Mouse (Mus musculus): ENCODE measurements around the gene Tmem145. TPM values are rescaled to one million over a fixed set of nuclear protein-coding genes. Genes with fewer than 3 reads are reported as not detected.
"Not testable (repeated sequence)": the region's sequence is repeated elsewhere in the genome, so short reads cannot be mapped to it uniquely, and the experiment has no call there.

Gene Tmem145
- polyA plus RNA-seq, 1 experiment from 2014 or later, result 0.09 TPM

- Histone ChIP-seq H3K27ac (replicated peaks) (no peak overlapping the region), H3K4me1 (replicated peaks) (peaks cover 14% of the 10 kb centered on the region), H3K4me3 (replicated peaks) (no peak overlapping the region), H3K4me2 (no peak overlapping the region), H3K9ac (no peak overlapping the region), H3K27me3 (peaks cover 96% of the 10 kb centered on the region), H3K36me3 (replicated peaks) (no peaks in the 10 kb centered on the region), H3K9me3 (replicated peaks) (no peaks in the 10 kb centered on the region)
- ATAC-seq (ENCODE audit: insufficient read depth), result no peak
- WGBS (ENCODE audit: insufficient replicate concordance), result 69% methylated on average over 11 of the region's 11 CpGs
Observed at GRCm38 (mm10) chr7:25311193-25311592, 5.3 kb downstream of the Tmem145 start.

GRCm38 (mm10) chr7:25313325-25313724, 7.4 kb downstream of the Tmem145 start:
- H3K4me2 ChIP-seq, result no peak overlapping the region
- no peak overlapping the region for H3K9ac ChIP-seq
- H3K27me3 ChIP-seq, result peaks cover 91% of the 10 kb centered on the region
- WGBS (ENCODE audit: insufficient replicate concordance), result 32% methylated on average over 7 of the region's 7 CpGs
- H3K36me3 ChIP-seq (replicated peaks), result no peaks in the 10 kb centered on the region
- no peak overlapping the region for H3K4me3 ChIP-seq (replicated peaks)
- no peak overlapping the region for H3K27ac ChIP-seq (replicated peaks)
- peaks cover 27% of the 10 kb centered on the region for H3K4me1 ChIP-seq (replicated peaks)
- no peaks in the 10 kb centered on the region for H3K9me3 ChIP-seq (replicated peaks)
- no peak for ATAC-seq (ENCODE audit: insufficient read depth)

DNA sequence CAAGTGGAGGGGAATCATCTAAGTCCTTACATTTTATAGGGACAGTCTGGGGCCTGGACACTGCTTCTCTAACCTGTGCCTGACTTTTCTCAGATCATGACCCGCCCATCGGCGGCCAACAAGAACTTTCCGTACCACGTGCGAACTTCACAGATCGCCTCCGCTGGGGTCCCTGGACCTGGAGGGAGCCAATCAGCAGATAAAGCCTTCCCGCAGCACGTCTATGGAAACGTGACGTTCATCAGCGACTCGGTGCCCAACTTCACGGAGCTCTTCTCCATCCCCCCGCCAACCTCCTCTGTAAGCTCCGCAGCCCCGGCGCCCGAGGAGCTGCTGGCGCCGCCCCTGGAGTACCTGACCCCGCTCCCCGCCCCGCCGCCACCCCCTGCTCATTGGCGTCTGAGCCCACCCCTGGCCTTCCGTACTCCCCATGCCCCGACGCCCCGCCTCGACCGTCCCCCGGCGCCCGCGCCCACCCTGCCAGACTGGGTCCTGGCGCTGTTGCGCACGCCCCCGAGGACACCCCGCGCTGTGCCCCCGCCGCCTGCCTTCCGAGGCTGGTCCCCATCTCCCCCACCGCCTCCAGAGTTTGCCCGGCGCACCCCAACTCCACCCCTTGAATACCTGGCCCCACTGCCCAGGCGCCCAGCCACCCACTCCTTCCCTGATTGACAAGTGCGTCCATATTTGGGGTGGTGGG, 8.8 kb downstream of the Tmem145 start:
- peak overlapping the region; percentile 39 for H3K4me3 ChIP-seq (replicated peaks)
- H3K9me3 ChIP-seq (replicated peaks), result no peaks in the 10 kb centered on the region
- peak overlapping the region; percentile 89 for H3K4me2 ChIP-seq
- peaks cover 76% of the 10 kb centered on the region for H3K27me3 ChIP-seq
- no peaks in the 10 kb centered on the region for H3K36me3 ChIP-seq (replicated peaks)
- 4% methylated on average over 51 of the region's 51 CpGs for WGBS (ENCODE audit: insufficient replicate concordance)
- no peak overlapping the region for H3K9ac ChIP-seq
- peaks cover 27% of the 10 kb centered on the region for H3K4me1 ChIP-seq (replicated peaks)
- H3K27ac ChIP-seq (replicated peaks), result no peak overlapping the region
- no peak for ATAC-seq (ENCODE audit: insufficient read depth)

DNA sequence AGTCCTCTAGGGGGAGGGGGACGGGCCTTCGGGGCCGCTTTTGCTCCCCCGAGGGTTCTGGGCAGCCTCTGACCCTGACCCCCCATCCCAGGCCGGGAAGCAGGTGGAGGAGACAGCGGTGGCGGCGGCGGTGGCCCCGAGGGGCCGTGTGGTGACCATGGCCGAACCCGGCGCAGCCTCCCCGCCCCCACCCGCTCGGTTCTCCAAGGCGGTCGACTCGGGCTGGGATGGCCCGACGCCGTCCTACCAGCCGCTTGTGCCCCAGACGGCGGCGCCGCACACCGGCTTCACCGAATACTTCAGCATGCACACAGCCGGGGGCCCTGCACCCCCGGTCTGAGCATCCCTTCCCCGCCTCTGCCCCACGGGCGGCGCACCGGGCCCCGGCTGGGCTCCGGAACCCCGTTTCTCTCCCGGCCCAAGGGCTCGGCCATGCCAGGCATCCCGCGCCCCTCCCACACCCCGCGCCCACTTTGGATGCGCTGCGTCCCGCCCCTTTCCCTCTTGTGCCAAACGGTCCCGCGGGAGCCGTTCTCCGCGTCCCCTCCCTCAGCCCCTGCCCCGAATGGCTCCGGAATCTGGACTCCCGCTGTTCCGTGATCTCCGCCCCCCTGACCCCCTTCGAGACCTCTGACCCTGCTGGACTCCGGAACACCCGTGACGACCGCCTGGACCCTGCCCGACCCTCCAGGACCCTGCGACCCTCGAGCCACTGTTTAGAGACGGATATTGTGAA, 9.6 kb downstream of the Tmem145 start:
- Histone ChIP-seq H3K4me3 (replicated peaks) (peak overlapping the region; percentile 39), H3K36me3 (replicated peaks) (no peaks in the 10 kb centered on the region), H3K4me1 (replicated peaks) (peaks cover 27% of the 10 kb centered on the region), H3K9me3 (replicated peaks) (no peaks in the 10 kb centered on the region), H3K9ac (no peak overlapping the region), H3K27me3 (peaks cover 70% of the 10 kb centered on the region), H3K27ac (replicated peaks) (no peak overlapping the region), H3K4me2 (peak overlapping the region; percentile 89)
- 3% methylated on average over 69 of the region's 69 CpGs for WGBS (ENCODE audit: insufficient replicate concordance)
- no peak for ATAC-seq (ENCODE audit: insufficient read depth)

DNA sequence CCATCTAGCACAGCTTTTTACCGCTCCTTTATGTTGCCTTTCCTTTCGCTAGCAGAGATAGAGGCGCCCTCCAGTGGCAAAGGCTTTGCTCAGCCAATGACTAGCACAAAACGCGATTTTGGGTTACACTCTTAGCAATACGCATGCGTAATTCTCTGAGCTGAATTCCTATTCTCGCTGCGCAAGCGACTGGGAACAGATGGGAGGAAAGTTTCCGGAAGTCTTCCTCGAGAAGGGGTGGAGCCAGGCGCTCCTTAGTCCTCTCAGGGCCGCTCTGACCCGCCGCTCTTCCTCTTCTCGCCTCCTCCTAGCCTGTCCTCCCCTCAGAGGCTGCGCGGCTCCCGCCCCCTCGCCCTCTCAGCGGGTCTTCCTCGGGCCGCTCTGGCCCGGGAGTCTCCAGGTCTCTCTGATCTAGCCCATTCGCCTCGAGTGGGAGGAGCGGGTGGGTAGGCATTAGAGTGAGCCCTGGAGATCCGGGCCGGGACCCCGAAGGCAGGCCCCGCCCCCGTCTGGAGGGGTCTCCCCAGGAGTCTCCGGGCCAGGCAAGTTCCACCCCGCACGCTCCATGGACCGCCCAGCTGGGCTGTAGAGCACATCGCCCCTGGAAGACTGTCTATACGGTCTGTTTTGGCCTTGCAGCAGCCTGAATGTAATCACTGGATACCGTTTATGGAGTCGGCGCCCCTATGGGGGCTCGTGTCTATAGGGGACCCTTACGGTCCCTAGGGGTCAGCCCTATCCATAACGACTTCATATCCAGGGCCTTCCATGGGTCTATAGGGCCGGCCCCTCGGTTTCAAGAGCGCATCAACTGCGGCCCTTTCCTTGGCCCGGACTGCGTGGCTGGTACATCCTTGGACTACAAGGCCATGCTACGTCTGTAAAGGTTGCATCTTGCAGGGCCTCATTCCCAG, 10.9 kb downstream of the Tmem145 start, which contains the start of gene Megf8:
TSS of gene Megf8 (plus strand) at position 633 of the 914 bp plus-strand sequence.
- Histone ChIP-seq H3K9me3 (replicated peaks) (no peaks in the 10 kb centered on the region), H3K27ac (replicated peaks) (no peak within 1 kb of the TSS; the same call in 1 of the 2 replicates), H3K27me3 (peaks cover 60% of the 10 kb centered on the region), H3K36me3 (replicated peaks) (no peaks in the 10 kb centered on the region), H3K4me2 (peak within 1 kb of the TSS; percentile 89), H3K4me1 (replicated peaks) (peaks cover 27% of the 10 kb centered on the region), H3K4me3 (replicated peaks) (peak within 1 kb of the TSS; percentile 62), H3K9ac (peak within 1 kb of the TSS; percentile 46)
- WGBS (ENCODE audit: insufficient replicate concordance), result under 1% methylated on average over 52 of the region's 52 CpGs
- peak; percentile 85 for ATAC-seq (ENCODE audit: insufficient read depth)

DNA sequence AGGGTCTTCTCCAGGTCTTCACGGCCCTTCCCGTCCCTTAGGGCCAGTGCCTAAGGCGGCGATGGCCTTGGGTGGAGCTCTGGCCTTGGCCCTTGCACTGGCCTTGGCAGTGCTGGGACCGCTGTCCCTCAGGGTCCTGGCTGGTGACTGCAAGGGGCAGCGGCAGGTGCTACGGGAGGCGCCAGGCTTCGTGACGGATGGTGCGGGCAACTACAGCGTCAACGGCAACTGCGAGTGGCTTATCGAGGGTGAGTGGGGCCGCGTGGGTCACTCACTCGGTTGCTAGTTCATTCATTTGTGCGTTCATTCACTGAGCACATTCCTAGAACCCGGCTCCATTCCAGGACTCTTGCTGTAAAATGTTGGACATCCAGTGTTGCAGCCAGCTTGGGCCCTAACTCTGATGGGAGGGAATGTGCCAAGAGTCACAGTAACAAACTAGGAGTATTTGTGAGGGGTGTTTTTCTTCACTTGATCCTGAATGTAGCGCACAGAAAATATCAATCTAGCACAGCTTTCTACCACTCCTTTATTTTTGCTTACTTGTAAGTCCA, 11.6 kb downstream of the Tmem145 start:
- H3K9me3 ChIP-seq (replicated peaks), result no peaks in the 10 kb centered on the region
- H3K27ac ChIP-seq (replicated peaks), result no peak overlapping the region; the same call in 1 of the 2 replicates
- peak overlapping the region; percentile 89 for H3K4me2 ChIP-seq
- H3K4me3 ChIP-seq (replicated peaks), result peak overlapping the region; percentile 62
- peaks cover 27% of the 10 kb centered on the region for H3K4me1 ChIP-seq (replicated peaks)
- no peaks in the 10 kb centered on the region for H3K36me3 ChIP-seq (replicated peaks)
- WGBS (ENCODE audit: insufficient replicate concordance), result 20% methylated on average over 21 of the region's 21 CpGs
- H3K9ac ChIP-seq, result peak overlapping the region; percentile 46; the same call in 1 of the 2 replicates
- no peak for ATAC-seq (ENCODE audit: insufficient read depth)
- peaks cover 52% of the 10 kb centered on the region for H3K27me3 ChIP-seq

- Histone ChIP-seq H3K27ac (replicated peaks) (no peak overlapping the region), H3K4me3 (replicated peaks) (no peak overlapping the region), H3K27me3 (peaks cover 7% of the 10 kb centered on the region), H3K36me3 (replicated peaks) (no peaks in the 10 kb centered on the region), H3K4me2 (no peak overlapping the region), H3K9me3 (replicated peaks) (no peaks in the 10 kb centered on the region), H3K9ac (no peak overlapping the region), H3K4me1 (replicated peaks) (peaks cover 6% of the 10 kb centered on the region)
- WGBS (ENCODE audit: insufficient replicate concordance), result 50% methylated on average over 6 of the region's 6 CpGs
- no peak for ATAC-seq (ENCODE audit: insufficient read depth)
Observed at GRCm38 (mm10) chr7:25322058-25322484, 16.2 kb downstream of the Tmem145 start.

GRCm38 (mm10) chr7:25323219-25323618, 17.3 kb downstream of the Tmem145 start:
- Histone ChIP-seq H3K4me2 (no peak overlapping the region), H3K9ac (no peak overlapping the region), H3K4me3 (replicated peaks) (no peak overlapping the region), H3K4me1 (replicated peaks) (no peaks in the 10 kb centered on the region; the same call in 1 of the 2 replicates), H3K27me3 (no peaks in the 10 kb centered on the region), H3K9me3 (replicated peaks) (no peaks in the 10 kb centered on the region), H3K27ac (replicated peaks) (no peak overlapping the region), H3K36me3 (replicated peaks) (no peaks in the 10 kb centered on the region)
- WGBS (ENCODE audit: insufficient replicate concordance), result 79% methylated on average over 2 of the region's 2 CpGs
- ATAC-seq (ENCODE audit: insufficient read depth), result no peak

- WGBS (ENCODE audit: insufficient replicate concordance), result 55% methylated on average over 6 of the region's 6 CpGs
- ATAC-seq (ENCODE audit: insufficient read depth), result not testable (repeated sequence)
Observed at GRCm38 (mm10) chr7:25325431-25325830, 19.5 kb downstream of the Tmem145 start.

DNA sequence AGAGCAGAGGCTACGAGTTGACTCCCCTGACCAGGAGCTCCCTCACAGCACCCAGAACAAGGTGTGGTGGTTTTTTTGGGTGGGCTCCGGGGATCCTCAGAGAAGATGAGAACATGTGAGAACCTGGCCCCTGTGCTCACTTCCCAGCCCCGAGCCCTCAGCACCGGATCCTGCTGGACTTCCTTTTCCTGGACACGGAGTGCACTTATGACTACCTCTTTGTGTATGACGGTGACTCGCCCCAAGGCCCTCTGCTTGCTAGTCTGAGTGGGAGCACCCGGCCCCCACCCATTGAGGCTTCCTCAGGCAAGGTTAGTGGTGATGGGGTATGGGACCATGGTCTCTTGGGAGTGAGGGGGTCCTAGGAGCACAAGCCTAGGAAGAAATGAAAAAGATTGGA, 20.3 kb downstream of the Tmem145 start:
- no peak for ATAC-seq (ENCODE audit: insufficient read depth)
- no peak overlapping the region for H3K4me2 ChIP-seq
- H3K9me3 ChIP-seq (replicated peaks), result no peaks in the 10 kb centered on the region
- H3K27me3 ChIP-seq, result no peaks in the 10 kb centered on the region
- no peak overlapping the region for H3K4me3 ChIP-seq (replicated peaks)
- H3K4me1 ChIP-seq (replicated peaks), result peaks cover 3% of the 10 kb centered on the region
- no peak overlapping the region for H3K27ac ChIP-seq (replicated peaks)
- no peak overlapping the region for H3K9ac ChIP-seq
- no peaks in the 10 kb centered on the region for H3K36me3 ChIP-seq (replicated peaks)
- WGBS (ENCODE audit: insufficient replicate concordance), result 52% methylated on average over 8 of the region's 8 CpGs

More at GRCm38 (mm10) chr7:25325431-25325830, 19.5 kb downstream of the Tmem145 start:
- H3K27ac ChIP-seq (replicated peaks); H3K4me3 ChIP-seq (replicated peaks); H3K4me1 ChIP-seq (replicated peaks); H3K27me3 ChIP-seq; H3K9me3 ChIP-seq (replicated peaks); H3K36me3 ChIP-seq (replicated peaks); H3K9ac ChIP-seq; H3K4me2 ChIP-seq: not testable (repeated sequence)

Measured in liver, embryonic 15.5 days (tissue).